Mouse (Mus musculus): ENCODE results near the gene Sox1. TPM values are rescaled to one million over a fixed set of nuclear protein-coding genes. Genes with fewer than 3 reads are reported as not detected.

Gene Sox1
- total RNA-seq, 2 experiments from 2014 or later: not detected

GRCm38 (mm10) chr8:12417056-12417455 lies 22.0 kb downstream of the Sox1 start:
- no peak for ATAC-seq (replicated peaks; ENCODE audit: poor library complexity)

GRCm38 (mm10) chr8:12420537-12420936 lies 25.4 kb downstream of the Sox1 start:
- ATAC-seq (replicated peaks; ENCODE audit: poor library complexity): no peak

GRCm38 (mm10) chr8:12425906-12426305 lies 30.8 kb downstream of the Sox1 start:
- ATAC-seq (replicated peaks; ENCODE audit: poor library complexity): no peak

- no peak for ATAC-seq (replicated peaks; ENCODE audit: poor library complexity)
Measured at GRCm38 (mm10) chr8:12427346-12427745, 32.3 kb downstream of the Sox1 start.

GRCm38 (mm10) chr8:12427886-12428799 lies 33.0 kb downstream of the Sox1 start:
- ATAC-seq (replicated peaks; ENCODE audit: poor library complexity): no peak

- no peak for ATAC-seq (replicated peaks; ENCODE audit: poor library complexity)
Measured at GRCm38 (mm10) chr8:12428931-12429330, 33.8 kb downstream of the Sox1 start.

GRCm38 (mm10) chr8:12429601-12430172 lies 34.6 kb downstream of the Sox1 start:
- ATAC-seq (replicated peaks; ENCODE audit: poor library complexity): no peak

- ATAC-seq (replicated peaks; ENCODE audit: poor library complexity): no peak
Measured at GRCm38 (mm10) chr8:12430173-12430899, 35.2 kb downstream of the Sox1 start.

- no peak for ATAC-seq (replicated peaks; ENCODE audit: poor library complexity)
Measured at GRCm38 (mm10) chr8:12430900-12431737, 36.0 kb downstream of the Sox1 start.

GRCm38 (mm10) chr8:12431738-12432055 lies 36.6 kb downstream of the Sox1 start:
- no peak for ATAC-seq (replicated peaks; ENCODE audit: poor library complexity)

- ATAC-seq (replicated peaks; ENCODE audit: poor library complexity): no peak
Measured at GRCm38 (mm10) chr8:12432546-12432945, 37.5 kb downstream of the Sox1 start.

GRCm38 (mm10) chr8:12434771-12435170 lies 39.7 kb downstream of the Sox1 start:
- no peak for ATAC-seq (replicated peaks; ENCODE audit: poor library complexity)

GRCm38 (mm10) chr8:12438021-12438420 lies 42.9 kb downstream of the Sox1 start:
- ATAC-seq (replicated peaks; ENCODE audit: poor library complexity): no peak

GRCm38 (mm10) chr8:12439044-12439443 lies 43.9 kb downstream of the Sox1 start:
- ATAC-seq (replicated peaks; ENCODE audit: poor library complexity): no peak

GRCm38 (mm10) chr8:12439846-12440245 lies 44.8 kb downstream of the Sox1 start:
- no peak for ATAC-seq (replicated peaks; ENCODE audit: poor library complexity)

GRCm38 (mm10) chr8:12440997-12441396 lies 45.9 kb downstream of the Sox1 start:
- no peak for ATAC-seq (replicated peaks; ENCODE audit: poor library complexity)

- no peak for ATAC-seq (replicated peaks; ENCODE audit: poor library complexity)
Measured at GRCm38 (mm10) chr8:12445258-12445657, 50.2 kb downstream of the Sox1 start.

GRCm38 (mm10) chr8:12445926-12446680 lies 51.0 kb downstream of the Sox1 start:
- ATAC-seq (replicated peaks; ENCODE audit: poor library complexity): no peak
